Mouse (Mus musculus) spleen, postnatal 36 days (tissue): ENCODE measurements at regions not wholly inside any gene's neighbourhood (a gene's known extent, or its start where the extent isn't known, plus 50 kb on each side); places are given as distances from the start of the nearest gene placed in this dataset.

Experiments
- DNase-seq, 2 experiments: peaks; one replicate each; pipeline ENCODE4 v3.0.0; 2022; ENCODE audit warnings: low spot score in 2 of 2, mixed read lengths in 1 of 2

DNA sequence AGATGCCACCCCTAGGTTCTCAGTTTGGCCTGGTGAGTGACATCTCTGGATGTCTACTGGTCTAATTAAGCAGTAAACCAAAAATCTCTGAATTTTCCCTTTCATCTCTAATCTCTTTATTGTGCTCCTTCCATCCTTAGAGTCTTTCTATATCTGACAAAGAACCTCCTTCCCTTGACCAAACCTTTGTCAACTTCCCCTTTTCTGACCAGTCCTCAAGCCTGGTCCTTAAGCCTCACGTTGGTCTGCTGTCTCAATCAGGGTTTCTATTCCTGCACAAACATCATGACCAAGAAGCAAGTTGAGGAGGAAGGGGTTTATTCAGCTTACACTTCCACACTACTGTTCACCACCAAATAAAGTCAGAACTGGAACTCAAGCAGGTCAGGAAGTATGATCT lies 116.4 kb upstream of the Tab2 start:
- no peak for DNase-seq

DNA sequence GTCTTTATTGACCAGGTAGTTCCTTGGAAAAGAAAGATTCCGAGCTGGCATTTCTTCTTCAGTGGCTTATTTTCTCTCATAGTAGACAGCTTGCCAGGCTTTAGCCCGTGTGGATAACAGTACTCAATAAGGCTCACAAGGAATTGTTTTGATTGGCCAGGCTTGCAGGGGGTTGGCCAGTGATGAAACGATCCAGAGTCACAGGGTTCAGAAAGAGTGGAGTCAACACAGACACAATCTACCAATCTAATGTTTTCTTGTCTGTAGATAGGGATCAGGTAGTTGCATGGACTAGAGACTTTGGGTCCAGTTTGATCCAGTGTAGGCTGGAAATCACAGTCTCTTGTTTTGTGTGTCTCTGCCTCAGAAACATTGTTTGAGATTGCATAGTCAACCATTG lies 115.8 kb upstream of the Tab2 start:
- DNase-seq, result no peak

DNA sequence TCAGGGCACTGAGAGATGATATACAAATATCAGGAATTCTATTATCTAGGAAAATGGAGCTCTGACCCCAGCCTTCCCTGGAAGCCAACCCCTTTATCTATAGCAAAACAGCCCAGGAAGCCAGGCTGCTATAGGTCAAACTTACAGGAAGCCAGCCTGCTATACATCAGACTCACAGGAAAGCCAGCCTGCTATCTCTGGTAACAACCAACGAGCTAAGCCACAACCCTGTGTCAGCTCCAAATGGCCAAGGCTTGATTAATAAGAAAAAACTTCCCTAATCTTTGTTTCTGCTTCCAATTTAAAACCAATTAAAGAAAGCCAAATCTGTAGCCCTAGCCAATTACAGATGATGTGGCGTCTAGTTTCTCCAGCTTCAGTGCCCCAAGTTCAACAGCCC lies 114.4 kb upstream of the Tab2 start:
- no peak for DNase-seq

DNA sequence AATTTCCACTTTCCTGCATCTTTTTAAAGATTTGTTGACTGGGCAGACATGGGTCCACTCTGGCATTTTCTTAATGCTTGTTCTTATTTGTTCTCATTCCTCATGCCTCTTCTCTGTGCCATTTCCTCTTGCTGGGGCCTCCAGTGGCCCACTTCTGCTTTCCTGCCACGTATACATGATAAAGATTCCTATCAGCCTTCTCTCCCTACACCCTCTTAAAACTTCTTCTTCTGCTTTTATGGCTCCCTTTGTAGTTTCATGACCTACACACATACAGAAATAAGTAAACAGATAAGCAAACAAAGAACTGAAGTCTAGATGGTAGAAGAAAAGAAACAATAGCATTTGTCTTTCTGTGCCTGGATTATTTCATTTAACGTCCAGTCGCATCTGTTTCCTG lies 110.9 kb upstream of the Tab2 start:
- DNase-seq, result peak; percentile 50 to 55

DNA sequence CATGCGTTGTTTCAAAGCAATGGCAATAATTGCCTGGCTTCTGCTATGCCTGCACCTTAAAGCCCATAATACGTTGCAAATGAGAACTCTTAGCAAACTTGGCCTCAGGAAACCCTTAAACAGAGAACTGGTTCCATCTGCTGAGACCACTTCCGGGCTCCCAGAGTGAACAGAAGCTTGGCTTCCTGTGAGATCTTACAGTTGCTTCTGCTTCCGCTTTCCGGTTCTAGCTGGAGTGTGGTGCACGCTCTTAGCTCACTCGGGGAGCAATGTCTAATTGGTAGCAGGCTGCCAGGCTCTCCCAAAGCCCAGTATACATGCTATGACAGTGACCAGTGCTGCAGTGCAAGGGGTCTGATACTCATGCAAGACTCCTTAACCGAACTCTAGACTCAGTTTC lies 109.7 kb upstream of the Tab2 start:
- peak; percentile 73 to 76 for DNase-seq

DNA sequence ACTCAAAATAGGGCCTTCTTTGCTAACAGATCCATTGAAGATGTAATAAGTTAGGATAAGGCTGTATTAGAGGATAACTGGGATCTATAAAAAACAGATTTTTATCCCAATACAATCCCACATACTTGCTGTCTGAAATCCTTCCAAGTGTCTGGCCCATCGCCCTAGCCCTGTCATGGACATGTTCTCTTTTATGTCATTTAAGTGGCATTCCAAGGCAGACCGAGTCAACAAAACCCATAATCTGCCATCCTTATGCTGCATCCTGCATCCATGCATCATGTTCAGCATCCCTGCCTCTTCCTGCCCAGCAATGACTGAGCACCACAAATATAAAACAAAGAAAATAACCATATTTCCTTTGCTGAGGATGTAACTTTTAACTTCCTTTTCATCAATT lies 108.3 kb upstream of the Tab2 start:
- no peak for DNase-seq

DNA sequence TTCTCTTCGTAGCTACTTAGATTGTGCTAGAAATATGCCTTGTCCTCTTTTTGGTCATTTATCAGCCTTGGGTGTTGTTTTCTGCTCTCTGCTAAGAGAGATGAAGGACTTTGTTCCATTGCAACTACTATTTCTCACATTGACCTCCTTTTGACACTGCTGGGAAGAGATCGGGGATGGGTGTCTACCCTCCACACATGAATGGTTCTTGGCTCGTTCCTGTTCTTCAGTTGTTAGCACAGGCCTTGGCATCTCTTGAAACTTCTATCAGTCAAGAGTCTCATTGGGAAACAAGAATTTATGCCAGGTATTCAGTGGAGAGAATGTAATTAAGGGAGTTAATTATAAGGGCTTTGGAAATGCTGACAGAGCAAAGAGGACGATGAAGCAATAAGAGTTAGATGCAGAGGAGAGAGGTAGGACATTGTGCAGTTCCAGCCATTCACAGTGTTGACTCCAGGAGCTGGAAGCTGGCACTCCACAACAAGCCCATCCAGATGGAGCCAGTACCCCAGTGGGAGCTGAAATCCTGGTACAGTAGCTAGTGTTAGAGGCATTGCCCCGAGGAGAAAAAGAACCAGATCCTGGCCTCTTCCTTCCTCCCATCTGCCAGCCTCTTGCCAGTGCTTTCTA lies 107.5 kb upstream of the Tab2 start:
- DNase-seq, result no peak

DNA sequence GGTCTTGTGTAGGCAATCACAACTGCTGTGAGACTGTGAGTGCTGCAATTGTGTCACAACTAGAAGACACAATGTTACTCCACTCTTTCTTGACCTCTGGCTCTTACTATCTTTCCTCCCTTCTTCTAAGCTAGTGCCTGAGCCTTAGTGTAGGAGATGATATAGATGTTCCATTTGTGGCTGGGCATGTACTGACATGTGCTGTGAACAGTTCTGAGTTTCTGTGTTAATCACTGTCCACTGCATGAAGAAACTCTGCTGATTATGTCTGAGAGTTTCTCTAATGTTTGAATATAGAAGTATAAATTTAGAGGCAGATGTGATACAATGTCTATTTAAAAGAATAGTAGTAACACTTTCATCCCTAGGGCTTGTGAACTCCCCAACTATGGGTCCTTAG lies 105.0 kb upstream of the Tab2 start:
- no peak for DNase-seq

DNA sequence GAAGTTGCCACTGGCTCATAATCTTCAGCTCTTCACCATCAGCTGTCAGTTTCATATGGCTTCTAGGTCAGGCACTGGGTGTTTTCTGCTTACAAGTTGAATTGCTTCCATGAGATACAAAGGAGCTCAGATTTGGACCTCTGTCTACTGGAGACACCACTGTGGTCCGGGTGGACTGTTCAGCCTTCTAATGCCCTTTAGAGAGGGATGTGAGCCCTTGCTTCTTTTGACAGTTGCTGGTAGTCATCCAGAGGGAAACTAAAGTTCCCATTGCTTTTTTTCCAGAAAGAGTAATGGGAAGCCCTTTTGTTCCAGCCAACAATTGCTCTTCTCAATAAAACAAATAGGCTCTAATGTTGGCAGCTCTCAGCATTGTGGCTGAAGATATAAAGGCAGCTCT lies 103.7 kb upstream of the Tab2 start:
- DNase-seq, result no peak

DNA sequence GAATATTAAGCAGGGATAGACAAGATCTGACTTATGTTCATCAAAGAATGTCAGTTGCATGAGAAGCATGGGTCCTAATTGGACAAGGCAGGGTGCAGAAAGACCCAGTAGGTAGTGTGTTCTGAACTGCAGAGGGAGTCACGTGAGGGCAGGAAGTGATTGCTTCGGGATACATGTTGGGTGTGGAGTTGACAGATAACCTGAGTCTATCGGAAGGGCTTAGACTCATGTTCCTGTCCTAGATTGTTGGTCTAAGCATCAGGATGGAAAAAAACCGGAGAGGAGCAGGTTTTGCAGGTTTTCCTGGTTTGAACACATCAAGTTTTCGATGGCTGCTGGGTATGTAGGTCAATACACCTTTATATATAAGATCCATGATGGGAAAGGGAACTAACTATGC lies 101.8 kb upstream of the Tab2 start:
- DNase-seq, result no peak

DNA sequence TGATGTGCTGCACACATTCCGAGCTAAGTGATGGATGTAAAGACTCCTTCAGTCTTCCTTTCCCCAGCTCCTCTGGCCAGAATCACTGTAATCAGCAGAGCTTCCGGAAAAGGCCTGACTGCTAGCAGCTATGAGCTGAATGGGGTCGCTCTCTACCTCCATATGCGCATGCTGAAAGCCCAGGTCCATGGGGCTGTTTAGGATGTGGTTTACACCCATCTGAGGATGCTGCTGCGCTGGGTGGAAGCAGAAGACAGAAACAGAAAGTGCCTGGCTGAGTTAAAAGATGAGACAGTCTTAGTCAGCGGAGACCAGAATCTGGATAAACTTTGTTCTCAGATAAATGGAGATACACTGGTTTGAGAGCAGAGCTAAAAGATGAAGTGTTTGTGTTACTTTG lies 99.3 kb upstream of the Tab2 start:
- DNase-seq, result peak; percentile 28 to 35

DNA sequence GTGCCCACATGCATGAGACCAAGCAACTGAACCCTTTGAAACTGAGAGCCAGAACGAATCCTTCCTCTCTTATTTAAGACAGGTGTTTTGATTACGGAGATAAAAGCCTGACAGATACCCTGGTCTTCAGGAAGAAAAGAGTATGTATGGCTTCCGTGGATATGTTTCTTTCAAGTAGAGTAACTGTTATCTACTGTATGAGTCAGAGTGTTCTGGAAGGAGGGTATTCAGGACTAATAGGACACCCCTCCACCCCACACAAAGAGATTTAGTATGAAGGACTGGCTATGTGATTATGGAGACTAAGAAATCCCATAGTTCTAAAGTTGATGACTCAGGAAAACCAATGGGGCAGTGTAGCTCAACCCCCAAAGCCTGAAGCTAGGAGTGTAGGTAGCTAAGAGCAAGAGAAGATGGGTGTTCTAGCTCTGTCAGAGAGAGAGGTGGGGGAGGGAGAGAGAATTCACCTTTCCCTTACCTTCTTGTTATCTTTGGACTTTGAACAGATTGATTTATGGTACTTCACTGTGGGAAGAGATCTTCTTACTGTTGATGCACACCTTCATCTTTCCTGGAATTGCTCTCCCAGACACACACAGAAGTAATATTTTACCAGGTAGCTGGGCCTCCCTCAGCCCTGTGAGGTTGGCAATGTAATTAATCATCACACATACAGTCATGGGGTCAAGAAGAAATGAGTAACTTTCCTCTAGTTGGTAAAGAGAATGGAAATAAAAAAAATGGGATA lies 87.6 kb upstream of the Tab2 start:
- DNase-seq, result no peak

DNA sequence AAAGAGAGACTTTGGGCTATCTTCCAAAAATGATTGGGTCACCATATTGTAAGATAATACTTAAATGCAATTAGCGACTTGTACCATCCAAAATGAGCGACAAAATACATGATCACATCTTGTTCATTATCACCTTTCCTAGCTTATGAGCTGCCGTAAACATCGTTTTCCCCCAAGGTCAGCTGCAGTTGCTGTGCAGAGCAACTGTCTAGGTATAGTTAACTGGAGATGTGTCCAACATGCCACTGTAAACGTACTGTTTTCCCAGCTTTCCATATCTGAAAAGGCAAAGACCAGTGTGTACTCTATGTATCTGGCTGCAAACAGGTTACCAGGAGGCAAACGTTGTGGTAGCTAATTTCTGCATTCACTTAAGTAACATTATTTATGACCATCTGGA lies 86.3 kb upstream of the Tab2 start:
- no peak for DNase-seq

DNA sequence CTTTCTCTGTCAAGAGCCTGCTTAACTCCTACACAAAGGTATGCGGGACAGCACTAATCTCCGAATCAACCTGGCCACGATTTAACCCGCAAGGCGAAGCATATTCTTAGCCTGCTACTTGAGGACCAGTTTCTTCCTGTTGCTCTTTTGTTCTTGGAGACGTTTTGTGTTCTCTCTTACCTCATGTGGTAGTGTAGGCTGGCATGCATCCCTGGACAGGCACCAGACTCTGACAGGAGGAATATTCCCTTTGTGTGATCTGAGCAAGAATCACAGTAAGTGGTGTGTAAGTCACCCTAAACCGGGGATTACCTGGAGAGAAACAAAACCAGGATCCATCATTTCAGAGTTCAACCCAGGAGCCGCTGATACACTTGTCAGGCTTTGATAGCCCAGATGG lies 85.8 kb upstream of the Tab2 start:
- no peak for DNase-seq

DNA sequence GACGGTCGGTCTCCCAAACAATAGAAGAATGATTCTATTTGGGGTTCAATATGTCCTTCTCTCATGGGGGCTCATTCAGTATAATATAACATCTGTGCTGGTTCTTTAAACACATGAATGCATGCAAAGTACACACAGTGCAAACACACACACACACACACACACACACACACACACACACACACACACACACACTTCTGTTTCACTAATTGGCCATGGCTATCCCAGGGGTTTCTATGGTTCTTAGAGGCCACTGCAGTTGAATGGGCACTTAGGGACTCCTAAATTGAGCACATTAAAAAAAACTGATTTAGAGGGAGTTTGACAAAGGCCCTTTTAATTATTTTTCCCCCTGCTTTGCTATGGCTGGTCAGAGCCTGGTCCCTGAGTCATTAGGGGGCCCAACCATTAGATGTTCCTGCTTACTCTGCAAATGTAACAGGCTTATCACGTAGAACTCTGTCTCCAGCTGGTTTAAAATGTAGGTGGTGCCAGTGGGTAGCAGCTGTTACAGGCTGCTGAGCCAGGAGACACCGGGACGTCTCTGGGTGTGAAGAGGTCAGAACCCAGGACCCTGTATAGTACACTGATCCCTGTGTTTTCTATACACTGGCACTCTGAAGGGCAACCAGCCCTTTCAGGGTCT lies 82.1 kb upstream of the Tab2 start:
- DNase-seq, result no peak

DNA sequence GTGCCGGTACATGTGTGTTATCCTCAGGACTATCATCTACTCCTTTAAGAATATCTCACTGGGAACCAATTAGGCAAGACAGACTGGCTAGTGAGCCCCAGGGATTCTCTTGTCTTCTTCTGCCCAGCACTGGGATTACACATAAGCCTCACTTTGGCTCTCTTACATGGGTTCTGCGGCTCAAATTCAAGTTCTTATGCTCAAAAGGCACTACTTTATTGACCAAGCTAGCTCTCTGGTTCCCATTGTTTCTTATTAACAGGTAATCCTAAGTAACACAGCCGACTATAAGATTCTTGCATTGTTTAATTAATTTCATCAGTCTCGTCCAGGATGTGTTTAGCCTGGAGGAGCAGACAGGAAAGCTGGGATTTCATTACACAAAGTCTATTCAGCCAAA lies 80.3 kb upstream of the Tab2 start:
- DNase-seq, result no peak

DNA sequence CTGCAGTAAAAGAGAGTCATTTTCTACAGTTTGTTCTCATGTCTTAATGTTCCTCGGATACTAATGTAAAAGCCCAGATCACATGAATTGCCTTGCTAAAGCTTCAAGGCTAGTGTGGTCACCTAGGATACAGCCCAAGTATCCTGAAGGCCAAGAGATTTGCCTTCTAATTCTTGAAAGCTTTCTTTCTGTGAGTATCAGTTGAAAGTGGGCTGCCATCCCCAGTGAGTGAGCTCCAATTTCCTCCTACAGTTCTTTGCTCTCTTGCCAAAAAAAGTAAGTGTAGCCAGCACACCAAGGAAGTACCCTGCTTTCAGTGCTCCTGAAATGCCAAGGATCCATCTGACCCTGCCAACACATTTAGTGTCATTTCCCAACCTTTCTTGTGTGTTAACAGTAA lies 79.3 kb upstream of the Tab2 start:
- DNase-seq, result no peak

DNA sequence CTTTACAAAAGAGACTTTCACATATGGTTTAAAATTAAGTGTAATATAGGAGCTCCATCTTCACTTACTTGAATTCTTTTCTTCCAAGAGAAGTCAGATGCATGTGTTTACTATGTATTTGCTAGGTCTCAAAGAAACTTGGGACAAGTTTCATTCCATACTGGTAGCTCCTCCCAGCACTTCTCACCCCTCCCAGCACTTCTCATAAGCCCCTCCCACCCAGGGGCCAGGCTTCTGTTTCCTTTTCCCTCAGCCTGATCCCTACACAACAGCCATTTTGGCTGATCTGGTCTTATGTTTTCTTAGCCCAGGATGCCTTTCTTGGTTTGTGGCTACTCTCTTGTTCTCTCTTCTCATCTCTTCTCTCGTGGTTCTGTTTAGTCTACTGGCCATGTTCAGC lies 76.2 kb upstream of the Tab2 start:
- no peak for DNase-seq

DNA sequence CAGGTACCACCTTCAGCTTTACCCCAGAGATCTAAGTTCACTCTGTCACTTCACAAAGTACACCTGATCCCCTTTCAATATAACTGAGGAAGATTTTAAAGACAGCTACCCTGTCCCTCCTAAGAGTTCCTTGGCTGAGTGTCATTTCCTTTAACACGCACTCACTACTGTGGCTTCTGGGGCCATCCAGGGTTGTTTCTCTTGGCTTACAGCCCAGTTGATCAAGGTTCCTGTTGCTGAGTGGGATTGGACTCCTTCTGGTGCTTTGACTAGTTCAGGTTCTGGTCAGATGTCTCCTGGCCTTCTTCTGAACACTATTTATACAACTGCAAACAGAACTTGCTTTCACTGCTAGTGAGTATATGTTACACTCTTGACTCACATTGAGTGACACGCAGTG lies 72.8 kb upstream of the Tab2 start:
- DNase-seq, result no peak

DNA sequence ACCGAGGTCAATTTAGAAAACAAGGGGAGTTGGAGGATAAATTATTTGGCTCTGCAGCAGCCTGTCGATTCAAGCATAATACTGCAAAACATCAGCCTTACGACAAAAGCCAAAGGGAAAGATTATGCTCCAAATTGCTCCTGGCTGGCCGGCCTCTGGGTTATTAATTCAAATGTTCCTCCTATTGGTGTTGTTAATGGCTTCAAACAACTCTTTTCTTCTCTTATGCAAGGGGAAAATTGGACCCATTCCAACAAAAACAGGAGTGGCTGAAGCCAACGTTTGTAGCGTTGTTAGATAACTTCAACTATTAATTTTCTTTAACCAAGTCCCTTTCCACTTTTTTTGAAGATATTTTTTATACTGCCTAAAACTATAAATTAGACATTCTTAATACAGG lies 71.0 kb upstream of the Tab2 start:
- DNase-seq, result no peak

DNA sequence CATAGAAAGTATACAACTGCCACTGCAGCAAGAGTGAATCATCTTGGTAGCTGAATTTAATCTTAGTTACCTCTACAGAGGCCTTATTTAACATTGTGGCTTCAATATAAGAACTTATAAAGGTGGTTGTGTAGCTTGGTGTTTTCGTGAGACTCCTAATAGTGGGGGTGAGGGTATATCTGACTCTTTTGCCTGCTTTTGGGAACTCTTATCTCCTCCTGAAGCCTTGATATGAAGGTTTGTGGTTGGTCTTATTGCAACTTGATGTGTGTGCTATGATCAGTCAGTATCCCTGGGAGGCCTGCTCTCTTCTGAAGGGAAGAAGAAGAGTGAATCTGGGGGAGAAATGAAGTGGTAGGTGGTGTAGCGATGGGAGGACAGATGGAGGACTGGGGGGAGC lies 67.7 kb upstream of the Tab2 start:
- DNase-seq, result no peak

DNA sequence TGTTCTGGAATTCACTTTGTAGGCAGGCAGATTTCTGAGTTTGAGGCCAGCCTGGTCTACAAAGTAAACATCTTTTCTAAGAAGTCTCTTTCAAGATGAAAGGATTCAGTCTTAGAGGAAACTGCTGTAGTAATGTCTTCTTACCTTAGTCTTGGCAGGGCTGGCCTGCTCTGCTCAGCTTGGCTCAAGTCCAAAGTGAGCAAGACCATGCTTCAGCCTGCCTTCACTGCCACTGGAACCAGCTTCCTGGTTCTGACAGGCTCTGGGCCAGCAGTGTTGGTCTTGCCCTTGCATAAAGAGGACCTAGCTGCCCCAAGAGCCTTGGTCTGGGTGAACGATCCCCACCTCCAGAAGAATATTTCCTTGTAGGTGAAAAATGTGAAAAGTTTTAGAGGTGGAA lies 65.9 kb upstream of the Tab2 start:
- DNase-seq, result no peak

DNA sequence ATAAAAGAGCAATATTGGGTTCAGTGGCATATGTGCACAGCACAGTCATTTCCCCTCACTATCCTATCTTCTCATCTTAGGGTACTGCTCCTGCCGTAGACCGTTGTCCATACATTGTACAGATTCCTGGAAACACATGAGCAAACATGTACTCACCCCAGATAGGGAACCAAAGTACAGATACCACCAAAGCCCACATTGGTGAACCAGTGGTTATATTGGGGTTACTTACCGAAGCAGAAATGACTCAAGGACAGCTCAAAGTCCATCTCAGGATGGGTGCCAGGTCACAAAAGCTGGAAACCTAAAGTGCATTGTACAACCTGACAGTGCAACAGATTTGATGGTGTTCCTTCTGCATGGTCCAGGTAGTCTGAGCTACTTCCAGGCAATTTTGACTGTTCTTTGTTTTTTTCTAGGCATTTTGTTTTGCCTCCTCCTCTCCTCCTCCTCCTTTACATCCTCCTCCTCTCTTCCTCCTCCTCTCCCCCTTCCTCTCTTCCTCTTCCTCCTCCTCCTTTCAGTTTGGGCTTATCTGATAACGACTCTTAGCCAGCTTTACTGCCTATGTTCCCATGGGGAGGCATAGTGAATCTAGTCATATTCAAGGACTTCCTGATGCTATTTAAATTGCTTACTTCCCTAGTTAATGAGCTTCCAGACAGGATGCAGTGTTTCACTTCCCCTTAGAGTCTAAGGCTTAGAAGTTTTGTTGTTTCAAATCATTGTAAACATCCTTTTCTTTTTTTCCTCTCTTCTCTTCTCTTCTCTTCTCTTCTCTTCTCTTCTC lies 65.1 kb upstream of the Tab2 start:
- no peak for DNase-seq
